Mouse (Mus musculus): Measurements from ENCODE around the gene Ethe1. TPM values are rescaled to one million over a fixed set of nuclear protein-coding genes. Genes with fewer than 3 reads are reported as not detected.
"Not testable (repeated sequence)": the region's sequence is repeated elsewhere in the genome, so short reads cannot be mapped to it uniquely, and the experiment has no call there.

Ethe1 gene
- total RNA-seq, 2 experiments from 2014 or later: 11.8 to 14.3 TPM

- DNase-seq (ENCODE audit: low spot score in 2 of 2): no peak
- intact Hi-C loops (cut with DNase I): no loop called here
These were observed 23.0 kb downstream of the Ethe1 start, which contains the start of gene Phldb3 for GRCm38 (mm10) chr7:24610144-24610878. Gene Phldb3 (plus strand): TSS chr7:24610763.

GRCm38 (mm10) chr7:24610879-24611494 lies 23.6 kb downstream of the Ethe1 start:
- intact Hi-C loops (cut with DNase I): no loop called here
- no peak for DNase-seq (ENCODE audit: low spot score in 2 of 2)

GRCm38 (mm10) chr7:24611709-24612108 lies 24.4 kb downstream of the Ethe1 start:
- no peak for DNase-seq (ENCODE audit: low spot score in 2 of 2)
- intact Hi-C loops (cut with DNase I): no loop called here

- DNase-seq (ENCODE audit: low spot score in 2 of 2): no peak
- intact Hi-C loops (cut with DNase I): no loop called here
These were observed 25.1 kb downstream of the Ethe1 start for GRCm38 (mm10) chr7:24612308-24612910.

- intact Hi-C loops (cut with DNase I): no loop called here
- DNase-seq (ENCODE audit: low spot score in 2 of 2): no peak
These were observed 27.5 kb downstream of the Ethe1 start for GRCm38 (mm10) chr7:24614816-24615215.

- intact Hi-C loops (cut with DNase I): no loop called here
- DNase-seq (ENCODE audit: low spot score in 2 of 2): no peak
These were observed 30.4 kb downstream of the Ethe1 start for GRCm38 (mm10) chr7:24617763-24618162.

GRCm38 (mm10) chr7:24618374-24618773 lies 31.0 kb downstream of the Ethe1 start:
- DNase-seq (ENCODE audit: low spot score in 2 of 2); intact Hi-C loops (cut with DNase I): not testable (repeated sequence)

- intact Hi-C loops (cut with DNase I): no loop called here
- no peak for DNase-seq (ENCODE audit: low spot score in 2 of 2)
These were observed 32.5 kb downstream of the Ethe1 start for GRCm38 (mm10) chr7:24619671-24620397.

- intact Hi-C loops (cut with DNase I): no loop called here
- DNase-seq (ENCODE audit: low spot score in 2 of 2): no peak
These were observed 33.9 kb downstream of the Ethe1 start for GRCm38 (mm10) chr7:24621193-24621592.

- intact Hi-C loops (cut with DNase I): no loop called here
- DNase-seq (ENCODE audit: low spot score in 2 of 2): no peak
These were observed 35.6 kb downstream of the Ethe1 start for GRCm38 (mm10) chr7:24622967-24623366.

GRCm38 (mm10) chr7:24628685-24629610 lies 41.6 kb downstream of the Ethe1 start:
- intact Hi-C loops (cut with DNase I): no loop called here
- DNase-seq (ENCODE audit: low spot score in 2 of 2): peak in 1 of 2 experiments; percentile 14

- intact Hi-C loops (cut with DNase I): no loop called here
- no peak for DNase-seq (ENCODE audit: low spot score in 2 of 2)
These were observed 42.3 kb downstream of the Ethe1 start for GRCm38 (mm10) chr7:24629672-24630071.

GRCm38 (mm10) chr7:24630116-24630880 lies 43.0 kb downstream of the Ethe1 start:
- intact Hi-C loops (cut with DNase I): no loop called here

GRCm38 (mm10) chr7:24636264-24636663 lies 48.9 kb downstream of the Ethe1 start, which contains the start of gene Lypd3:
Gene Lypd3 (plus strand): TSS chr7:24636550.
- no peak for DNase-seq (ENCODE audit: low spot score in 2 of 2)
- intact Hi-C loops (cut with DNase I): no loop called here

More at GRCm38 (mm10) chr7:24630116-24630880, 43.0 kb downstream of the Ethe1 start:
- no peak for DNase-seq (ENCODE audit: low spot score in 2 of 2)

- intact Hi-C loops (cut with DNase I): no loop called here
- DNase-seq (ENCODE audit: low spot score in 2 of 2): no peak
These were observed 49.7 kb downstream of the Ethe1 start for GRCm38 (mm10) chr7:24637046-24637445.

- no peak for DNase-seq (ENCODE audit: low spot score in 2 of 2)
- intact Hi-C loops (cut with DNase I): no loop called here
These were observed 50.9 kb downstream of the Ethe1 start for GRCm38 (mm10) chr7:24638026-24638856.

GRCm38 (mm10) chr7:24640450-24640849 lies 53.1 kb downstream of the Ethe1 start:
- intact Hi-C loops (cut with DNase I): no loop called here
- DNase-seq (ENCODE audit: low spot score in 2 of 2): no peak
